Mouse (Mus musculus) C2C12 (cell line): ENCODE data around the gene Tspan4. TPM values are rescaled to one million over a fixed set of nuclear protein-coding genes. Genes with fewer than 3 reads are reported as not detected.
A peak's percentile ranks its signal among the peaks of the same experiment; 100 is the strongest.

ENCODE experiments used
- H3K27me3 ChIP-seq: one replicate; pipeline ENCODE4 v1.6.1; 2011; ENCODE audit not compliant: control insufficient read depth, insufficient read depth, insufficient read length
- H3K36me3 ChIP-seq: one replicate; pipeline ENCODE4 v1.6.1; 2011; ENCODE audit not compliant: control insufficient read depth, insufficient read depth
- H3K4me3 ChIP-seq: one replicate; pipeline ENCODE4 v1.5.1; 2011; ENCODE audit warnings: mild to moderate bottlenecking, control low read depth; ENCODE audit not compliant: poor library complexity, insufficient read depth, severe bottlenecking
- H3K79me2 ChIP-seq: one replicate; pipeline ENCODE4 v1.6.1; 2011; ENCODE audit not compliant: control insufficient read depth, insufficient read depth
- H3K79me3 ChIP-seq: one replicate; pipeline ENCODE4 v1.6.1; 2011; ENCODE audit warnings: low read depth, control low read depth
- H3ac ChIP-seq: one replicate; pipeline ENCODE3; 2011; ENCODE audit warnings: low read depth; ENCODE audit not compliant: control insufficient read depth, insufficient read length
- CEBPB ChIP-seq: IDR thresholded peaks from one replicate; pipeline ENCODE4 v1.6.1; 2011; ENCODE audit warnings: low read depth, mild to moderate bottlenecking, control low read depth, moderate library complexity
- CTCF ChIP-seq: IDR thresholded peaks from one replicate; pipeline ENCODE4 v1.5.1; 2011; ENCODE audit not compliant: control insufficient read depth, insufficient read depth, insufficient read length
- FOSL1 ChIP-seq: IDR thresholded peaks from one replicate; pipeline ENCODE4 v1.8.0; 2011; ENCODE audit warnings: mild to moderate bottlenecking, low read length; ENCODE audit not compliant: poor library complexity, insufficient read depth, severe bottlenecking
- MAX ChIP-seq: IDR thresholded peaks from one replicate; pipeline ENCODE4 v1.6.1; 2011; ENCODE audit warnings: mild to moderate bottlenecking, control low read depth
- MYOD1 ChIP-seq: IDR thresholded peaks from one replicate; pipeline ENCODE4 v1.6.1; 2011; ENCODE audit warnings: low read depth; ENCODE audit not compliant: control insufficient read depth, insufficient read length
- MYOG ChIP-seq: IDR thresholded peaks from one replicate; pipeline ENCODE4 v1.6.1; 2011; ENCODE audit not compliant: control insufficient read depth, insufficient read length; ENCODE audit errors: extremely low read depth
- USF1 ChIP-seq: IDR thresholded peaks from one replicate; pipeline ENCODE4 v1.6.1; 2011; ENCODE audit warnings: low read depth, mild to moderate bottlenecking, control low read depth, moderate library complexity
- polyA plus RNA-seq: library from polyadenylated mRNA; unstranded; fragments of >200 nt; fragmentation: generic; extraction: Trizol; gene quantifications from one replicate; pipeline ENCODE4 v1.2.1, GENCODE M21; 2012; ENCODE audit warnings: missing spikeins

Tspan4 gene
- polyA plus RNA-seq, 1 experiment = 278 TPM

- Histone ChIP-seq H3K27me3 (no peaks in the 10 kb centered on the region), H3K4me3 (peak overlapping the region; percentile 76), H3ac (peak overlapping the region; percentile 75), H3K79me2 (peaks cover 94% of the 10 kb centered on the region), H3K79me3 (peaks cover 60% of the 10 kb centered on the region), H3K36me3 (peaks cover 21% of the 10 kb centered on the region)
- no peak for TF ChIP-seq CEBPB
- no peak for TF ChIP-seq CTCF
- no peak for TF ChIP-seq MYOG
- no peak for TF ChIP-seq MAX
These were observed 742 bp downstream of the Tspan4 start for GRCm38 (mm10) chr7:141475805-141476158.

DNA sequence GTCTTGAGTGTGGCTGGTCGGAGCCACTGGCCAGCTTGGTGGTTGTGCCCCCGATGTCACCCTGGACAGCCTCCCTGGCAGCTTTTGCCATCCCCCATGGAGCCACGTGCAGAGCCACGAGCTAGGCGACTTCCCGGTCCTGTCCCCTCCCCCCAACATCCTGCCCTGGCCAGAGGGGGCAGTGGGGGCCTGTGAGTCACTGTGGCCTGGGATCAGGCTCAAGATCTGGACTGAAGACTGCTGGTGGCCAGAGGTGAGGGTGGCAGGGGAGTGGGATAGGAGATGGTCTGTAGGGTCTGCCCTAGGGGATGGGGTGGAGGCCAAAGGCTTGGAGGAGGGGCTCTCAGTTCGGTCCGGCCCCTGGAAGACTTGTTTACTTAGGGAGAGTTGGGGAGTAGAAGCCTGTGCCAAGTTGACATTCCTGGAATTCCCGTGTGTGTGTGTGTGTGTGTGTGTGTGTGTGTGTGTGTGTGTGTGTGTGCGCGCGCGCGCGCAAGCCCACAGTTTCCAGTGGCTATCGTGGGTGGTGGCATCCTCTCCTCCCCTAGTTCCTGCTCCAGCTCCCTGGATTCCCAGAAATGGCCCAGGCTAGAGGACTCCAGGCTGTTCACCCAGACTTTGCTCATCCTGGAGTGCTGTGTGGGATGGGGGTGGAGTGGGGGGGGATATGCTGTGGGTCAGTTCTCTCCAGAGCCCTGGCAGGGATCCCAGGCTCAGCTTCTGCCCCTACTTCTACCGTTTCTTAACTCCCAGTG lies 1.4 kb downstream of the Tspan4 start:
- no peak for TF ChIP-seq CEBPB
- TF ChIP-seq MYOG = no peak
- TF ChIP-seq FOSL1 = no peak
- peak; percentile 62 for TF ChIP-seq USF1
- peak; percentile 95 for TF ChIP-seq MAX
- TF ChIP-seq MYOD1 = no peak
- TF ChIP-seq CTCF = no peak
- Histone ChIP-seq H3K27me3 (no peaks in the 10 kb centered on the region), H3ac (peak overlapping the region; percentile 75), H3K79me2 (peaks cover 94% of the 10 kb centered on the region), H3K4me3 (peak overlapping the region; percentile 76), H3K36me3 (peaks cover 15% of the 10 kb centered on the region), H3K79me3 (peaks cover 61% of the 10 kb centered on the region)

- Histone ChIP-seq H3K79me3 (peaks cover 65% of the 10 kb centered on the region), H3K36me3 (peaks cover 10% of the 10 kb centered on the region), H3K27me3 (no peaks in the 10 kb centered on the region), H3ac (peak overlapping the region; percentile 70), H3K79me2 (peaks cover 97% of the 10 kb centered on the region), H3K4me3 (peak overlapping the region; percentile 76)
- TF ChIP-seq FOSL1 (no peak), USF1 (no peak), MAX (no peak), CTCF (no peak), MYOG (no peak), MYOD1 (no peak)
These were observed 1.9 kb downstream of the Tspan4 start for GRCm38 (mm10) chr7:141476981-141477370.

- Histone ChIP-seq H3K79me2 (peaks cover 98% of the 10 kb centered on the region), H3K4me3 (no peak overlapping the region), H3K79me3 (peaks cover 67% of the 10 kb centered on the region), H3ac (peak overlapping the region; percentile 70), H3K36me3 (peaks cover 3% of the 10 kb centered on the region), H3K27me3 (no peaks in the 10 kb centered on the region)
- TF ChIP-seq MYOD1 (no peak), CEBPB (no peak), MAX (no peak), FOSL1 (no peak), USF1 (no peak), MYOG (no peak), CTCF (no peak)
These were observed 2.7 kb downstream of the Tspan4 start for GRCm38 (mm10) chr7:141477578-141478269.

- H3ac ChIP-seq = no peak overlapping the region
- H3K36me3 ChIP-seq = no peaks in the 10 kb centered on the region
- no peaks in the 10 kb centered on the region for H3K27me3 ChIP-seq
- no peak overlapping the region for H3K4me3 ChIP-seq
- peaks cover 69% of the 10 kb centered on the region for H3K79me3 ChIP-seq
- H3K79me2 ChIP-seq = peaks cover 98% of the 10 kb centered on the region
- no peak for TF ChIP-seq MAX
- no peak for TF ChIP-seq MYOG
- TF ChIP-seq CTCF = no peak
- TF ChIP-seq FOSL1 = no peak
- TF ChIP-seq USF1 = no peak
- no peak for TF ChIP-seq MYOD1
- TF ChIP-seq CEBPB = no peak
These were observed 3.3 kb downstream of the Tspan4 start for GRCm38 (mm10) chr7:141478270-141478748.
